Mouse (Mus musculus): Measurements from ENCODE around the gene Sik3. TPM values are rescaled to one million over a fixed set of nuclear protein-coding genes. Genes with fewer than 3 reads are reported as not detected.

The Sik3 gene
- 14.9 and 16.1 TPM in 2 replicates for polyA plus RNA-seq (2012; ENCODE audit: insufficient read depth, insufficient read length, missing spikeins)

DNA sequence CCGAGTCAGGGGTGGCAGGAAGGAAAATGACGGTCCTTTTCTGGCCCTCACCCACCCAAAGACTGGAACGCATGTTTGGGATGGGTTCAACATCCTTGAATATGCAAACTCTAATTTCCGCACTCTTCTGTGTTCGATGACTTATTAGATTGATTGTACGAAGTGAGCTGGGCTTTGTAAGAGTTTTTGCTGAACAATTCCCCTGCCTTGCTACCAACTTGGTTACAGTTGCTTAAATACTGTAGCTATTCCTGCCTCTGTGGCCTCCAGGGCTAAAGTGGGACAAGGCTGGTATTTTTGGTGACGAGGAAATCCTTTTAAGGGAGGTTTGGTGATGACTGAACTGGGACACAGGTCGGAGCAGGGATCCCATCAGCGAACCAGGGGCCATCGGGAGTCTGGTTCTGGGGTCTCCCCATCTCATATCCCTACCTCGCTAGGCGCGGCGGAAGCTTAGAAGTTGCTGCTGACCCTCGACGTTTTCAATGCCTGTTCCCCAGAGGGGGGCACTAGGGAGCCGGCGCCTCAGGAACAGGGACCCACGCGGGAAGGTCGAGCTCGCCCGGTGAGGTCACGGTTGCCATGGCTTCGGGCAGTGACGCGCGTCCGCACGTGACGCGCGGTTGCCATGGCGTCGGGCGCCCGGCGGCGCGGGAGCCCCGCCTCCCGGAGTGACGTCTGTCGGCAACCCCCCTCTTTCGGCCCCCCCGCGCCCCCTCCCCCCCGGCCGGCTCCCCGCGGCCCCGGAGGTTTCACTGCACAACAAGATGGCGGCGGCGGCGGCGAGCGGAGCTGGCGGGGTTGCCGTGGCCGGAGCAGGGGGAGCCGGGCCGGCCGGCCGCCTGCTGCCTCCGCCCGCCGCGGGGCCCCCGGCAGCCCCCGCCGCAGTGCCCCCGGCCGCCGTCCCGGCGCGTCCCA, at the start of gene Sik3, which contains the start of gene Pafah1b2:
TSS of gene Sik3 (plus strand) at position 730 of the 918 bp plus-strand sequence.
TSS of gene Pafah1b2 (minus strand) at position 600 of the 918 bp plus-strand sequence.
- Histone ChIP-seq H3K4me1 (ENCODE audit: control insufficient read depth, insufficient read depth, insufficient read length, low read length) (peaks cover 15% of the 10 kb centered on the region), H3K4me3 (ENCODE audit: insufficient read depth, low read depth, low read length) (peak within 1 kb of the TSS; percentile 82), H3K27ac (replicated peaks; ENCODE audit: low read depth, low read length) (peak within 1 kb of the TSS; percentile 94)

DNA sequence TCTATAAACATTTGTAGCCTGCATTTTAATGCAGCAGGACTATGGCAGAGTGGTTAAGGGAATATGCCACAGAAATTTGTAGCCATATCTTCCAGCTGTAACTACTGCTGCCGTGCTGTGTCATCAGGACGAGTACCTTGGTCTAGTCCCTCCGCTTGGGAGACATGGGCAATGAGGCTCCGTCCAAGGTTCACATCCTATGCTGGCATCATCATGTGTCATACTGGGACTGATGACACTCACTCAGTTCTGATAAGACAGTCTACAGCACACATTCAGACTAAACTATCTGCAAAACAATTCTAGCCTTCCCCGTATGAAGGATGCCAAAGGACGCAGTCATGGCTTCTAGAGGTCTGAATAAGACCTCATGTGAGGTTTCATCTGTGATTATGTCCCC, 49.0 kb upstream of the Sik3 start:
- Histone ChIP-seq H3K4me3 (ENCODE audit: insufficient read depth, low read depth, low read length) (no peak overlapping the region), H3K27ac (replicated peaks; ENCODE audit: low read depth, low read length) (no peak overlapping the region), H3K4me1 (ENCODE audit: control insufficient read depth, insufficient read depth, insufficient read length, low read length) (peaks cover 10% of the 10 kb centered on the region; the same call in 1 of the 2 replicates)

DNA sequence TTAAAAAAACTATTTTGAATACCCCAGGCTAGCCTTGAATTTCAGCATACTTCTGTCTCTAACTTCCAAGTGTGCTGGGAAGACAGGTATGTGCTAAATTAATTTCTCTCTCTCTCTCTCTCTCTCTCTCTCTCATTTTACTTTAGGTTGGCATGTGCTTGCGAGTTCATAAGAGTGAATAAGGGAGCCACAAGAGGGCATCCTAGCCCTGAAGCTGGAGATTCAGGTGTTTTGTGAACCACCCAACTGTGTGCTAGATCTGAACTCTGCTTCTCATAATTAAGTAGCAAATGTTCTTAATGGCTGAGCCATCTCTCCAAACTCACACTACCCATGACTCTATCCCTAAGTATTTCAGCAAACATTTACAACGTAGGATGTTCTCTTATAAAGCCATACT, 35.7 kb upstream of the Sik3 start:
- Histone ChIP-seq H3K4me3 (ENCODE audit: insufficient read depth, low read depth, low read length) (no peak overlapping the region), H3K27ac (replicated peaks; ENCODE audit: low read depth, low read length) (no peak overlapping the region), H3K4me1 (ENCODE audit: control insufficient read depth, insufficient read depth, insufficient read length, low read length) (peaks cover 3% of the 10 kb centered on the region; the same call in 1 of the 2 replicates)

DNA sequence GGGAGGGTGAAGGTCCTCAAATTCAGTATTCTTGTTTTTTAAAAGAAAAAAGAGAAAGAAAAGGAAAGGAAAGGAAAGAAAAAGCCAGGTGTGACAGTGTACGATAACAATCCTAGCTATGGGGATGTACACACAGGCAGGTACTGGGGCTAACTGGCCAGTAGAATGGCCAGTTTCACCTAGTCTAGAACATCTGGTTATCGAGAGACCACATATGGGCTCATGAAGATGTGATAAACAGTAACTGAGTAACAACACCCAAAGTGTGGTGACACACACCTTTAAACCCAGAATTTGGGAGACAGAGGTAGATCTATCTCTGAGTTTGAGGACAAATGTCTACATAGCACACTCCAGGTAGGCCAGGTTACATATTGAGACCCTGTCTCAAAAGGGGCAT, 32.8 kb upstream of the Sik3 start:
- Histone ChIP-seq H3K4me1 (ENCODE audit: control insufficient read depth, insufficient read depth, insufficient read length, low read length) (peaks cover 6% of the 10 kb centered on the region), H3K4me3 (ENCODE audit: insufficient read depth, low read depth, low read length) (no peak overlapping the region), H3K27ac (replicated peaks; ENCODE audit: low read depth, low read length) (no peak overlapping the region)

DNA sequence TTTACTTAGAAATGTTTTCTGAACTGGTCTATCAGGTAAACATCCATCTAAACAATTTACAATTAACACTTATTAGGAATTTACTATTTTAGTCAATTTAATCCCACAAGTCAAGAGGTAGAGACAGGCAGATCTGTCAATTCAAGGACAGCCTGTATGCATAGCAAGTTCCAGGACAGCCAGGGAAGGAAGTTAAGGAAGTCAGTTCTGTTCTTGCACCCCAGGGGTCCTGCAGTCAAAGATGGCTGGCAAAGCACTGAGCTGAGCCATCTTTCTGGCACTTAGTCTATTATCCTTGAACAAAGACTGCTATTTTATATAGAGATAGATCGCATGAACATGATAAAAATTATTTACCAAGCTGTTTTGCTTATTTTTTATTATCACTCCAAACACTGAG, 32.0 kb upstream of the Sik3 start:
- H3K4me3 ChIP-seq (ENCODE audit: insufficient read depth, low read depth, low read length), result no peak overlapping the region
- no peak overlapping the region for H3K27ac ChIP-seq (replicated peaks; ENCODE audit: low read depth, low read length)
- peaks cover 6% of the 10 kb centered on the region for H3K4me1 ChIP-seq (ENCODE audit: control insufficient read depth, insufficient read depth, insufficient read length, low read length)

DNA sequence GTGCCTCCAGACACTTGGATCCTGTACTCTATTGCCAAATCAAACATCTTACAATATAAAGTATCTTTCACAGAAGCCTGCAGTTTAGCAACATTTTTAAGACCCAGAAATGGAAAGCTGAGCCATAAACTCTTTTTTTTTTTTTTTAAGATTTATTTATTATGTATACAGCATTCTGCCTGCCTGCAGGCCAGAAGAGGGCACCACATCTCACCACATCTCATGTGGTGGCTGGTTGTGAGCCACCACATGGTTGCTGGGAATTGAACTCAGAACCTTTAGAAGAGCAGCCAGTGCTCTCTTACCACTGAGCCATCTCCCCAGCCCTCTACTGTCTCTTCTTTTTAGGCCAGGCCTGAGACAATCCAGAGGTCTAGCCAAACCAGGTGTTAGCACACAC, 31.3 kb upstream of the Sik3 start:
- Histone ChIP-seq H3K4me3 (ENCODE audit: insufficient read depth, low read depth, low read length) (no peak overlapping the region), H3K27ac (replicated peaks; ENCODE audit: low read depth, low read length) (no peak overlapping the region), H3K4me1 (ENCODE audit: control insufficient read depth, insufficient read depth, insufficient read length, low read length) (peaks cover 6% of the 10 kb centered on the region)

DNA sequence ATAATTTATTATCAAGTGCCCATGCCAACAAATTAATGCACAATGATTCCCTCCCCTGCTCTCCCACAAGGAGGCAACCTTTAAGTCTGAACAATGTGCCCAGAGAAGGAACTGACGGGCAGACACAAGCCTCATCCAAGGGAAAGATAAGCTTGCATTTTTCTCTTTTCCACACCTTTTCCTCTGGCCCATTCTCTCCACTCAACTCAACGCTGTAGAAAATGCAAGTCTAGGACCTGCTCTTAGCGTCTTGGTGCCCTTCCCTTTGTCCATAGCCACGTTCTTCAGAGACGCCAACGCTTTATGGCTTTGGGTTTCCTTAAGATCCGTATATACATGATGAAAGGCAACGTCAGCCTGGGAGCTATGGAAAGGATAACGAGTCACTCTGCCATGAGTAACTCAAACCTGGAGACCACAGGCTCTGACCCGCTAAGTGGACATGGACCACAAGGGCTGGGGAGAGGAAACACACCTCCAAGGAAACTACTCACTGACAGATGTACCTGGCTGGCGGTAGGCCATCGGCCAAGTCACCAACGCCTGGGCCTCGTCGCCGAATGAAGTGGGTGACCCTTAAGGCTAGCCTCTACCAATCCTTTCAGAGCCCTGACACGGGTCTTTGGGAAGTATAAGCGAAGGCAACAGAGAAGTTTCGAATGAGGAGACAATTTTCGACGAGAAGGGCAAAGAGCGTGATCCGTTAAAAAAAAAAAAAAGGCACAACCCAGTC, 28.8 kb upstream of the Sik3 start:
- Histone ChIP-seq H3K4me1 (ENCODE audit: control insufficient read depth, insufficient read depth, insufficient read length, low read length) (peaks cover 3% of the 10 kb centered on the region; the same call in 1 of the 2 replicates), H3K4me3 (ENCODE audit: insufficient read depth, low read depth, low read length) (peak overlapping the region; percentile 84), H3K27ac (replicated peaks; ENCODE audit: low read depth, low read length) (peak overlapping the region; percentile 60; the same call in 1 of the 2 replicates)

DNA sequence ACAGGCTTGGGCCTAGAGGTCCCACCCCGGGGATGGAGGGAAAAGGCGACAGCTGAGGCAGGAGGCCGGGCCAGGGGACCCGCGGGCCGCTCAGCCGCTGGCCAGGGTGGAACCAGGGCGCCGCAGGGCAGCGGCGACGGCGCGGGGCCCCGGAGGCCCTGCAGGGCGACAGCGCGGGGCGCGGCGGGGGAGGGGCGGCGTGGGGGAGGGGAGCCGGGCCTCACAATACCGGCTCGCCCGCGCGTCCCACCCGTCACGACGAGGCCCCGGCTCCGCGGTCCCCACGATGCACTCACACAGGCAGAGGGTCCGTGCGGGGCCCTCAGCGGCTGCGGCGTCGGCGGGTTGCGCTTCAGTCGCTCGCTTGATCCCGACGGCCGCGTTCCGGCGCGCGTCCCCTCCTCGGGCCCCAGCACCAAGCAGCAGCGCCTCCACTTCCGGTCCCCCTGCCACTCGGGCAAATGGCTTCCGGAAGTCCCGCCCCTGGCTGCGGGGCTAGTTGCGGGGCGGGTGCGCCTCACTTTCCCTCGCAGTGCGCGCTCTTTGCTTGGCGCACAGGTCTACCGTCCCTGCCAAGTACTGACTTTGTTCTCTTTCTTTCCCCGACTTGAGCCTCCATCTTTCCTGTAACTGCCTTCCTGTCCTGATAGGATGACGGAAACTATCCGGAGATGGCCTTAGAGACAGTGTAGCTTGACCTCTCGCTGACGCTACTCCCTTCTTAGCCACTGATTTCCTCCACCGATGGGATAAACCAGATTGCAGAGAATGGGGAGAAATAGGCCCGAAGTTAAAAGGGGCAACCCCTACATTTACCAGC, 28.0 kb upstream of the Sik3 start:
- Histone ChIP-seq H3K27ac (replicated peaks; ENCODE audit: low read depth, low read length) (peak overlapping the region; percentile 83), H3K4me3 (ENCODE audit: insufficient read depth, low read depth, low read length) (peak overlapping the region; percentile 84), H3K4me1 (ENCODE audit: control insufficient read depth, insufficient read depth, insufficient read length, low read length) (peaks cover 3% of the 10 kb centered on the region; the same call in 1 of the 2 replicates)

DNA sequence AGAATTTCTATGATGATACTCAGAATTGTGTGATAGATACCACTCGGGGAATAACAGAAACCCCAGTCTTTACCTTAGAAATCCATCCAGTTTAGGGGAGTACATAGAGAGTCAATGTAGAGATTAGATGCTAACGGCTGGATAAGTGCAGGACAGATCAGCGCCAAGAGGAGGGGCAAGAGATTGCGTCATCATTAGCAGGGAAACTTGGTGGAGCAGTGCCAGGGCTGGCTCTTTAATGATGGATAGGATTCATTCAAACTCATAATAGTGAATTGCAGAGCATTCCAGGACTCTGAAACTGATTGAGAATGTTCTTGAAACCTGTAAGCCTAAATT, 27.4 kb upstream of the Sik3 start:
- H3K4me1 ChIP-seq (ENCODE audit: control insufficient read depth, insufficient read depth, insufficient read length, low read length), result peaks cover 3% of the 10 kb centered on the region; the same call in 1 of the 2 replicates
- H3K27ac ChIP-seq (replicated peaks; ENCODE audit: low read depth, low read length), result peak overlapping the region; percentile 83
- H3K4me3 ChIP-seq (ENCODE audit: insufficient read depth, low read depth, low read length), result peak overlapping the region; percentile 84

DNA sequence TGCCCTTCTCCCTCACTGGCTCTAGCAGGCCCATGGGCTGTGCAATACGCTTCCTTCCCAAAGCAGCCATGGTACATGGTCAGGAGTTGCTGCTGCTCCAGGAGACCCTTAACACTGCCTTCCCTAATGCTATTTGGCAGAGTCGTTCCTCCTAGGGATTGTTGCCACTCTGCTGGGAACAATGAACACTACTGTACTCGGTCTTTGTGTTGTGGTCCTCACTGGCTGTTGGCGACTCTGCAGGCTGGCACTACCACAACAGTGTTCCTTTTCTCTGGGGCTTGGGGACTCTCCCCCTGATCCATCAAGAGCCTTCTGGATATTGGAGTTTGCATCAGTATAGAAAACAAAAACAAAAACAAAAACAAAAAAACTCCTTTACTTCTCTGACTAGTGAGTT, 13.6 kb upstream of the Sik3 start:
- Histone ChIP-seq H3K4me3 (ENCODE audit: insufficient read depth, low read depth, low read length) (no peak overlapping the region), H3K4me1 (ENCODE audit: control insufficient read depth, insufficient read depth, insufficient read length, low read length) (0 out of 2 replicates have a peak, but pooled peaks cover 2% of the 10 kb centered on the region), H3K27ac (replicated peaks; ENCODE audit: low read depth, low read length) (no peak overlapping the region)

DNA sequence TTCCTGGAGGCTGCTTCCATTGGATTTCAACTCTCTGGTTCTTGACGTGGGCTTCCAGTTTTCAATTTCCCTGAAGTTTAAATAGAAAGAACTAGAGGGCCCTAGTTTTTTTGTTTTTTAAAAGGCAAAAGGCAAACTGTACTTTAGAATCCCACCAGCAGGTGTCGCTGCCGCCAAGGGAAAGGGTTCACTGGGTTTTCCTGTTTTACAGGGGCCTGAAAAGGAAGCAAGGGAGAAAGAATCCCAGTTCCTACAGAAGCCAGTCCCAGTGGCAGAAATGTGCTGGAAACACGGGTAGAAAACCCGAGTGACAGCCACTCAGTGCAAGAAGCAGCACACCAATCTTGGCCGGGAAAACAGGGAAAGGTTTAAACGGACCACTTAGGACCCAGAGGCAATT, 8.9 kb upstream of the Sik3 start:
- 0 out of 2 replicates have a peak, but pooled peaks cover 2% of the 10 kb centered on the region for H3K4me1 ChIP-seq (ENCODE audit: control insufficient read depth, insufficient read depth, insufficient read length, low read length)
- H3K27ac ChIP-seq (replicated peaks; ENCODE audit: low read depth, low read length), result no peak overlapping the region
- H3K4me3 ChIP-seq (ENCODE audit: insufficient read depth, low read depth, low read length), result no peak overlapping the region

DNA sequence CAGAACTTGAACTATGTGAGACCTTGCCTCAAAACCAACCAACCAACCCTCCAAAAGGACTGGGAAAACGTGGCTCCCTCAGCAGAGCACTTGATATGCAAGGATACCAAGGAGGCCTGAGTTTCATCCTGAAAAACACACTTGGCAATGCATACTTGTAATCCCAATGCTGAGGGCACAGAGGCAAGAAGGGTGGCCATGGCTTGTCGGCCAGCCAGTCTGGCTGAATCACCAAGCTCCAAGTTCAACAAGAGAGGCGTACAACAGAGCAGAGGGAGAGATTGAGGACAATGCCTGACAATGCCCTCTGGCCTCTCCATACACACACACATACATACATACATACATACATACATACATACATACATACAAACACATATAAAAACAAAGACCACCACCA, 8.1 kb upstream of the Sik3 start:
- Histone ChIP-seq H3K4me3 (ENCODE audit: insufficient read depth, low read depth, low read length) (no peak overlapping the region), H3K4me1 (ENCODE audit: control insufficient read depth, insufficient read depth, insufficient read length, low read length) (0 out of 2 replicates have a peak, but pooled peaks cover 2% of the 10 kb centered on the region), H3K27ac (replicated peaks; ENCODE audit: low read depth, low read length) (no peak overlapping the region)

DNA sequence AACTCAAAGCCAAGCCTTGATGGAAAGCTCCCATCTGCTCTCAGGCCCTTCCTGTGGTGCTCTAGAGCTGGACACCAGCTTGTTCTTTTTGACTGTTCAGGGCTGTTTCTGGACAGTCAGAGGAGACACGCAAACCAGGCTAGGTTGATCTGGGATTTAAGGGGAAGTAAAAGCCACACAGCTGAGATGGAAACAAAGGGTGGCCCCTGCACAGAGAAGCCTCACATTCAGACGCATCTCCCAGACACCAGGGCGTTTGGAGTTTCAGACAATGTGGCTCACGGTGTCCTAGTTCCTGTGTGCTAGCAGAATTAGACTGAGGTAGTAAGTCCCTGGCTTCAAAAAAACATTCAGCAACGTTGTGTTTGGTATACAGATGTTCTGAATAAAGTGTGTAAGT, 6.4 kb upstream of the Sik3 start:
- Histone ChIP-seq H3K27ac (replicated peaks; ENCODE audit: low read depth, low read length) (no peak overlapping the region), H3K4me1 (ENCODE audit: control insufficient read depth, insufficient read depth, insufficient read length, low read length) (0 out of 2 replicates have a peak, but pooled peaks cover 2% of the 10 kb centered on the region), H3K4me3 (ENCODE audit: insufficient read depth, low read depth, low read length) (no peak overlapping the region)

DNA sequence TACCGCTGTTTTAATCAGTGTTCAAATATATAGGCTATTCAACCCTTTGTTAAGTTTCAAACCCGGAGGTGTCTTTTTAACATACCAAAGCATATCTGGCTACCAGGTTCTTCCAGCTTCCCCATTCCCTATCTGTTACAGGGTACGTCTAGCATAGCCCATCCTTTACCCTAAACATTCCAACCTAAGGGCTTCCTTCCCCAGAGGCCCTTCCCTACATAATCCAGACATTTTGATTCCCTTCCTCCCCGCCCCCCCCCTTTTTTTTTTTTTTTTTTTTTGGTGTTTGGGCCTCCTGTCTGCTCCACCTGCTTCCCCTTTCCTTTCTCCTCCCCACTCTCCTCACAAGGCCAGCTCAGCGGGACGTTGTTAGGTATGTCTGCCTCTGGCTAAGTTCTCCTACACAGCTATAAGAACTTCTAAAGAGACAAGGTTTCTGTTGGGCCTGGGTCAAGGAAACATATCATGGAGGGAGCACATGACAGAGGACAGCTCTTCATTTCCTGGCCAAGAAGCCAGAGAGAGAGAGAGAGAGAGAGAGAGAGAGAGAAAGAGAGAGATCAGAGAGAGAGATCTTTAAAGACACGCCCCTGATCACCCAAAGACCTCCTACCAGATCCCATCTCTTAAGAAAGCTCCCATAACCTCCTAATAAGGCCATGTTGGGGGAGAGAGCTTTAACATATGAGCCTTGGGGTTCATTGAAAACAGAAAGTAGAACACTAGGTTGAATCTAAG, 3.5 kb upstream of the Sik3 start:
- peaks cover 1% of the 10 kb centered on the region; the same call in 1 of the 2 replicates for H3K4me1 ChIP-seq (ENCODE audit: control insufficient read depth, insufficient read depth, insufficient read length, low read length)
- no peak overlapping the region for H3K4me3 ChIP-seq (ENCODE audit: insufficient read depth, low read depth, low read length)
- H3K27ac ChIP-seq (replicated peaks; ENCODE audit: low read depth, low read length), result no peak overlapping the region
